Mouse (Mus musculus) erythroblast, embryonic 14.5 days (primary cell): ENCODE measurements around the gene D1Ertd622e.

Experiments used
- GATA1 ChIP-seq: IDR thresholded peaks from 2 replicates; pipeline ENCODE4 v1.6.1; 2012; ENCODE audit warnings: low read length, inconsistent platforms, mixed read lengths
- TAL1 ChIP-seq: IDR thresholded peaks from 3 replicates; pipeline ENCODE4 v1.6.1; 2012; ENCODE audit warnings: low read length, inconsistent platforms, mixed read lengths

GRCm38 (mm10) chr1:97659405-97659804, 2.5 kb downstream of the D1Ertd622e start:
- TF ChIP-seq GATA1, result no peak
- TF ChIP-seq TAL1, result no peak
